Mouse (Mus musculus): ENCODE measurements around the gene Irf9. TPM values are rescaled to one million over a fixed set of nuclear protein-coding genes. Genes with fewer than 3 reads are reported as not detected.
A peak's percentile ranks its signal among the peaks of the same experiment; 100 is the strongest.

Irf9 gene
- total and polyA plus RNA-seq, 3 experiments = 8.5 to 14.8 TPM; not detected in 1

DNA sequence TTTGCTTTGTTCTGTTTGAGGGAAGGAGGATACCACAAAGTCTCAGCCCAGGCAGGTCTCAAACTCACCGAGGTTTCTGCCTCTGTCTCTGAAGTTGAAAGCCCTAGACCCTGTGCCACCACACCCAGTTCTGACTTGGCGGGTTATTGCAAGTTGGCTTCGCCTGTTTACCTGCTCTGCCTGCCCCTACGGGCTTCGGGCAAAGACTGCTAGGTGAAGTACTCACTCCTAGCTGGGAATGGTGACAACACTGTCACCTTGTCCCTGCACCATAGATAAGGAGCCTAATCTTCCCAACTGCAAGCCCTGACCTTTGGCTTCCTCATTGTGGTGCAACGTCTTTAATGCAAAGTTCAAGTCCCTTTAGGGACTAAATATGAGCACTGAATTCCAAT is 17.8 kb upstream of the Irf9 start:
- DNase-seq (ENCODE audit: low read depth, low spot score) = peak; percentile 81
- H3K4me1 ChIP-seq (ENCODE audit: control insufficient read depth in 1 of 2, insufficient read depth in 2 of 2, low read length in 2 of 2) = peaks cover 3 to 41% of the 10 kb centered on the region in 2 experiments
- no peak for TF ChIP-seq MAZ (IDR thresholded peaks at IDR 0.05; ENCODE audit: low read depth, low read length)
- TF ChIP-seq MEF2A (IDR thresholded peaks at IDR 0.05; ENCODE audit: extremely low read depth, insufficient replicate concordance, low read depth, low read length, poor library complexity, severe bottlenecking) = no peak
- no peak for TF ChIP-seq E2F4 (IDR thresholded peaks at IDR 0.05; ENCODE audit: borderline replicate concordance, low read depth, low read length)
- TF ChIP-seq USF2 (IDR thresholded peaks at IDR 0.05; ENCODE audit: borderline replicate concordance in 1 of 2, insufficient read depth in 1 of 2, low read depth in 1 of 2, low read length in 2 of 2) = no peak
- TF ChIP-seq ELF1 (IDR thresholded peaks at IDR 0.05; ENCODE audit: low read depth, low read length) = no peak; the same call in 1 of the 2 replicates
- 0 out of 2 replicates have a peak, but pooled peaks have one; percentile 10 for TF ChIP-seq BHLHE40 (IDR thresholded peaks at IDR 0.05; ENCODE audit: borderline replicate concordance, low read depth, low read length)
- TF ChIP-seq ZNF384 (IDR thresholded peaks at IDR 0.05; ENCODE audit: low read depth, low read length) = no peak
- TF ChIP-seq POLR2AphosphoS5 (IDR thresholded peaks at IDR 0.05; ENCODE audit: borderline replicate concordance, low read depth, low read length) = no peak
- no peak for TF ChIP-seq CTCF (IDR thresholded peaks at IDR 0.05 in 2 of 3, conservative IDR thresholded peaks at IDR 0.05 in 1 of 3; ENCODE audit: control insufficient read depth in 1 of 3, insufficient read depth in 1 of 3, low read depth in 2 of 3, low read length in 3 of 3, poor library complexity in 1 of 3, severe bottlenecking in 1 of 3)
- no peak for TF ChIP-seq MAFK (IDR thresholded peaks at IDR 0.05; ENCODE audit: borderline replicate concordance, low read depth, low read length)
- peak; percentile 89 to 92 for TF ChIP-seq EP300 (IDR thresholded peaks at IDR 0.05; ENCODE audit: low read depth in 1 of 2, low read length in 2 of 2)
- no peak for TF ChIP-seq SMC3 (IDR thresholded peaks at IDR 0.05; ENCODE audit: low read depth, low read length)
- no peak for TF ChIP-seq RAD21 (IDR thresholded peaks at IDR 0.05; ENCODE audit: low read depth, low read length)
- TF ChIP-seq MXI1 (IDR thresholded peaks at IDR 0.05; ENCODE audit: low read depth, low read length) = no peak
- no peak for TF ChIP-seq USF1 (IDR thresholded peaks at IDR 0.05; ENCODE audit: low read depth, low read length)
- TF ChIP-seq HCFC1 (IDR thresholded peaks at IDR 0.05; ENCODE audit: low read depth, low read length) = no peak
- TF ChIP-seq POLR2AphosphoS2 (IDR thresholded peaks at IDR 0.05; ENCODE audit: low read length) = no peak
- TF ChIP-seq SIN3A (IDR thresholded peaks at IDR 0.05; ENCODE audit: low read length) = peak; percentile 34; the same call in 1 of the 2 replicates
- peak; percentile 60; the same call in 1 of the 2 replicates for TF ChIP-seq RCOR1 (IDR thresholded peaks at IDR 0.05; ENCODE audit: low read depth, low read length)
- TF ChIP-seq NELFE (IDR thresholded peaks at IDR 0.05; ENCODE audit: low read depth, low read length) = no peak; the same call in 1 of the 2 replicates
- no peak for TF ChIP-seq ZMIZ1 (IDR thresholded peaks at IDR 0.05; ENCODE audit: low read depth, low read length)
- TF ChIP-seq NRF1 (IDR thresholded peaks at IDR 0.05; ENCODE audit: insufficient read depth, low read depth, low read length, poor library complexity, severe bottlenecking) = no peak
- TF ChIP-seq MAX (IDR thresholded peaks at IDR 0.05; ENCODE audit: low read length) = no peak; the same call in 1 of the 2 replicates
- TF ChIP-seq ZC3H11A (IDR thresholded peaks at IDR 0.05; ENCODE audit: low read depth, low read length) = no peak
- peak; percentile 75 for TF ChIP-seq ETS1 (IDR thresholded peaks at IDR 0.05; ENCODE audit: low read depth, low read length)
- peak; percentile 96 for TF ChIP-seq GATA1 (IDR thresholded peaks at IDR 0.05; ENCODE audit: low read depth, low read length)
- TF ChIP-seq ZKSCAN1 (IDR thresholded peaks at IDR 0.05; ENCODE audit: low read depth, low read length) = no peak
- TF ChIP-seq UBTF (IDR thresholded peaks at IDR 0.05; ENCODE audit: borderline replicate concordance, insufficient read depth, low read depth, low read length) = no peak
- TF ChIP-seq MYC (IDR thresholded peaks at IDR 0.05; ENCODE audit: low read depth, low read length) = no peak; the same call in 1 of the 2 replicates
- 0 out of 2 replicates have a peak, but pooled peaks have one; percentile 24 for TF ChIP-seq JUND (IDR thresholded peaks at IDR 0.05; ENCODE audit: low read depth, low read length)
- peak; percentile 88 for TF ChIP-seq MYB (IDR thresholded peaks at IDR 0.05; ENCODE audit: low read depth, low read length)
- 0 out of 2 replicates have a peak, but pooled peaks have one; percentile 0 for TF ChIP-seq CHD1 (IDR thresholded peaks at IDR 0.05; ENCODE audit: low read depth, low read length)
- no peak; a peak in 1 of 4 replicates for TF ChIP-seq POLR2A (IDR thresholded peaks at IDR 0.05; ENCODE audit: control insufficient read depth in 1 of 2, insufficient read depth in 1 of 2, low read depth in 1 of 2, low read length in 2 of 2, poor library complexity in 1 of 2)
- TF ChIP-seq KAT2A (conservative IDR thresholded peaks at IDR 0.05; ENCODE audit: low read depth, low read length) = no peak
- TF ChIP-seq TAL1 (IDR thresholded peaks at IDR 0.05; ENCODE audit: low read length) = peak; percentile 70
- TF ChIP-seq GABPA (IDR thresholded peaks at IDR 0.05; ENCODE audit: low read depth, low read length) = no peak
- TF ChIP-seq TBP (IDR thresholded peaks at IDR 0.05; ENCODE audit: low read depth, low read length) = peak; percentile 68; the same call in 1 of the 2 replicates

More for the DNA sequence above, 17.8 kb upstream of the Irf9 start:
- peak overlapping the region; percentile 100 for H3K27ac ChIP-seq (ENCODE audit: control insufficient read depth, low read depth, low read length)
- no peaks in the 10 kb centered on the region for H3K27me3 ChIP-seq (ENCODE audit: control insufficient read depth in 1 of 2, insufficient read depth in 2 of 2, low read length in 2 of 2)
- peaks cover 12% of the 10 kb centered on the region for H3K79me2 ChIP-seq (ENCODE audit: control insufficient read depth, insufficient read depth, low read length, poor library complexity)
- H3K9ac ChIP-seq (ENCODE audit: control insufficient read depth, low read depth, low read length, poor library complexity, severe bottlenecking) = peak overlapping the region; percentile 73
- H3K36me3 ChIP-seq (ENCODE audit: control insufficient read depth in 1 of 2, insufficient read depth in 2 of 2, low read length in 2 of 2) = peaks cover 0 to 34% of the 10 kb centered on the region in 2 experiments; a peak in 2 of 4 replicates
- H3K4me3 ChIP-seq (ENCODE audit: control insufficient read depth in 1 of 2, insufficient read depth in 1 of 2, low read depth in 2 of 2, low read length in 2 of 2) = peak overlapping the region; percentile 78 to 82
- H3K9me3 ChIP-seq (replicated peaks; ENCODE audit: insufficient read depth, low read length) = no peaks in the 10 kb centered on the region

All from MEL (cell line).